Mouse (Mus musculus): ENCODE measurements around the gene Rbm20. TPM values are rescaled to one million over a fixed set of nuclear protein-coding genes. Genes with fewer than 3 reads are reported as not detected.

Gene Rbm20
- polyA plus RNA-seq, 1 experiment from 2014 or later: 2.5 TPM

GRCm38 (mm10) chr19:53880460-53880859 lies 203.4 kb downstream of the Rbm20 start:
- H3K27me3 ChIP-seq (ENCODE audit: insufficient read depth, low read length): no peaks in the 10 kb centered on the region
- TF ChIP-seq CTCF (IDR thresholded peaks at IDR 0.05; ENCODE audit: low read depth): no peak
- H3K36me3 ChIP-seq (ENCODE audit: insufficient read depth, low read length): no peaks in the 10 kb centered on the region
- H3K4me1 ChIP-seq (replicated peaks; ENCODE audit: insufficient read depth, low read length): no peaks in the 10 kb centered on the region
- no peak overlapping the region for H3K27ac ChIP-seq
- WGBS: 81% methylated on average over 1 of the region's 1 CpGs
- H3K4me2 ChIP-seq (ENCODE audit: low read length): no peak overlapping the region
- H3K9ac ChIP-seq (ENCODE audit: low read depth, low read length): no peak overlapping the region
- no peak for DNase-seq (ENCODE audit: low spot score)
- H3K4me3 ChIP-seq (replicated peaks; ENCODE audit: low read depth, low read length): no peak overlapping the region
- no peaks in the 10 kb centered on the region for H3K9me3 ChIP-seq (replicated peaks; ENCODE audit: low read length)
- ATAC-seq (replicated peaks; ENCODE audit: low FRiP score, low read depth): no peak

- no peak overlapping the region for H3K4me2 ChIP-seq (ENCODE audit: low read length)
- H3K27ac ChIP-seq: no peak overlapping the region
- no peak overlapping the region for H3K4me3 ChIP-seq (replicated peaks; ENCODE audit: low read depth, low read length)
- no peaks in the 10 kb centered on the region for H3K27me3 ChIP-seq (ENCODE audit: insufficient read depth, low read length)
- H3K36me3 ChIP-seq (ENCODE audit: insufficient read depth, low read length): no peaks in the 10 kb centered on the region
- WGBS: 66% methylated on average over 5 of the region's 5 CpGs
- no peak for TF ChIP-seq CTCF (IDR thresholded peaks at IDR 0.05; ENCODE audit: low read depth)
- no peaks in the 10 kb centered on the region for H3K9me3 ChIP-seq (replicated peaks; ENCODE audit: low read length)
- no peaks in the 10 kb centered on the region for H3K4me1 ChIP-seq (replicated peaks; ENCODE audit: insufficient read depth, low read length)
- no peak for ATAC-seq (replicated peaks; ENCODE audit: low FRiP score, low read depth)
- DNase-seq (ENCODE audit: low spot score): no peak
- no peak overlapping the region for H3K9ac ChIP-seq (ENCODE audit: low read depth, low read length)
Measured at GRCm38 (mm10) chr19:53881786-53882185, 204.7 kb downstream of the Rbm20 start.

- H3K36me3 ChIP-seq (ENCODE audit: insufficient read depth, low read length): no peaks in the 10 kb centered on the region
- TF ChIP-seq CTCF (IDR thresholded peaks at IDR 0.05; ENCODE audit: low read depth): no peak
- H3K27me3 ChIP-seq (ENCODE audit: insufficient read depth, low read length): no peaks in the 10 kb centered on the region
- H3K27ac ChIP-seq: no peak overlapping the region
- DNase-seq (ENCODE audit: low spot score): peak; percentile 69
- H3K4me1 ChIP-seq (replicated peaks; ENCODE audit: insufficient read depth, low read length): no peaks in the 10 kb centered on the region
- ATAC-seq (replicated peaks; ENCODE audit: low FRiP score, low read depth): no peak
- H3K9ac ChIP-seq (ENCODE audit: low read depth, low read length): no peak overlapping the region
- no peak overlapping the region for H3K4me2 ChIP-seq (ENCODE audit: low read length)
- no peaks in the 10 kb centered on the region for H3K9me3 ChIP-seq (replicated peaks; ENCODE audit: low read length)
- H3K4me3 ChIP-seq (replicated peaks; ENCODE audit: low read depth, low read length): no peak overlapping the region
- WGBS: 30% methylated on average over 10 of the region's 10 CpGs
Measured at GRCm38 (mm10) chr19:53885450-53885849, 208.3 kb downstream of the Rbm20 start.

- ATAC-seq (replicated peaks; ENCODE audit: low FRiP score, low read depth): no peak
- no peak overlapping the region for H3K27ac ChIP-seq
Measured at GRCm38 (mm10) chr19:53886576-53887370, 209.7 kb downstream of the Rbm20 start.

GRCm38 (mm10) chr19:53887822-53888221 lies 210.7 kb downstream of the Rbm20 start:
- no peak for ATAC-seq (replicated peaks; ENCODE audit: low FRiP score, low read depth)
- 90% methylated on average over 3 of the region's 3 CpGs for WGBS
- DNase-seq (ENCODE audit: low spot score): no peak
- no peaks in the 10 kb centered on the region for H3K4me1 ChIP-seq (replicated peaks; ENCODE audit: insufficient read depth, low read length)
- H3K9ac ChIP-seq (ENCODE audit: low read depth, low read length): no peak overlapping the region
- no peak overlapping the region for H3K27ac ChIP-seq
- no peaks in the 10 kb centered on the region for H3K9me3 ChIP-seq (replicated peaks; ENCODE audit: low read length)
- H3K4me3 ChIP-seq (replicated peaks; ENCODE audit: low read depth, low read length): no peak overlapping the region
- H3K27me3 ChIP-seq (ENCODE audit: insufficient read depth, low read length): no peaks in the 10 kb centered on the region
- H3K36me3 ChIP-seq (ENCODE audit: insufficient read depth, low read length): no peaks in the 10 kb centered on the region
- no peak overlapping the region for H3K4me2 ChIP-seq (ENCODE audit: low read length)
- TF ChIP-seq CTCF (IDR thresholded peaks at IDR 0.05; ENCODE audit: low read depth): no peak

More at GRCm38 (mm10) chr19:53886576-53887370, 209.7 kb downstream of the Rbm20 start:
- WGBS: 92% methylated on average over 10 of the region's 10 CpGs
- H3K4me2 ChIP-seq (ENCODE audit: low read length): no peak overlapping the region
- no peak for DNase-seq (ENCODE audit: low spot score)
- H3K9me3 ChIP-seq (replicated peaks; ENCODE audit: low read length): no peaks in the 10 kb centered on the region
- no peaks in the 10 kb centered on the region for H3K36me3 ChIP-seq (ENCODE audit: insufficient read depth, low read length)
- H3K4me3 ChIP-seq (replicated peaks; ENCODE audit: low read depth, low read length): no peak overlapping the region
- no peak for TF ChIP-seq CTCF (IDR thresholded peaks at IDR 0.05; ENCODE audit: low read depth)
- no peak overlapping the region for H3K9ac ChIP-seq (ENCODE audit: low read depth, low read length)
- no peaks in the 10 kb centered on the region for H3K4me1 ChIP-seq (replicated peaks; ENCODE audit: insufficient read depth, low read length)
- H3K27me3 ChIP-seq (ENCODE audit: insufficient read depth, low read length): no peaks in the 10 kb centered on the region

- Histone ChIP-seq H3K36me3 (ENCODE audit: insufficient read depth, low read length) (no peaks in the 10 kb centered on the region), H3K9me3 (replicated peaks; ENCODE audit: low read length) (no peaks in the 10 kb centered on the region), H3K27me3 (ENCODE audit: insufficient read depth, low read length) (no peaks in the 10 kb centered on the region), H3K27ac (no peak overlapping the region), H3K4me3 (replicated peaks; ENCODE audit: low read depth, low read length) (no peak overlapping the region), H3K4me1 (replicated peaks; ENCODE audit: insufficient read depth, low read length) (no peaks in the 10 kb centered on the region), H3K9ac (ENCODE audit: low read depth, low read length) (no peak overlapping the region), H3K4me2 (ENCODE audit: low read length) (no peak overlapping the region)
- ATAC-seq (replicated peaks; ENCODE audit: low FRiP score, low read depth): no peak
- DNase-seq (ENCODE audit: low spot score): no peak
- WGBS: 74% methylated on average over 9 of the region's 9 CpGs
- TF ChIP-seq CTCF (IDR thresholded peaks at IDR 0.05; ENCODE audit: low read depth): no peak
Measured at GRCm38 (mm10) chr19:53888331-53888730, 211.2 kb downstream of the Rbm20 start.

All from kidney, postnatal 0 days (tissue).